Mouse (Mus musculus): Measurements from ENCODE around the gene Cryaa. TPM values are rescaled to one million over a fixed set of nuclear protein-coding genes. Genes with fewer than 3 reads are reported as not detected.

The Cryaa gene
- polyA plus RNA-seq, 1 experiment from 2014 or later = 0.14 TPM

- Histone ChIP-seq H3K27me3 (replicated peaks; ENCODE audit: control insufficient read depth, insufficient read depth, low read length) (no peaks in the 10 kb centered on the region), H3K27ac (ENCODE audit: low read depth, low read length) (no peak overlapping the region; the same call in 1 of the 2 replicates), H3K9me3 (replicated peaks; ENCODE audit: control insufficient read depth, low read length) (no peaks in the 10 kb centered on the region), H3K4me1 (ENCODE audit: control insufficient read depth, insufficient read depth, low read length) (peaks cover 11% of the 10 kb centered on the region), H3K36me3 (ENCODE audit: control insufficient read depth, insufficient read depth, low read length) (peaks cover 34% of the 10 kb centered on the region), H3K4me3 (ENCODE audit: low read depth, low read length) (peak overlapping the region; percentile 98), H3K9ac (ENCODE audit: low read length) (peak overlapping the region; percentile 94), H3K4me2 (ENCODE audit: low read length) (peak overlapping the region; percentile 90)
- 53% methylated on average over 12 of the region's 12 CpGs for WGBS
- DNase-seq (ENCODE audit: low spot score) (no peak), ATAC-seq (no peak)
Observed at GRCm38 (mm10) chr17:31657141-31657983, 20.2 kb upstream of the Cryaa start.

DNA sequence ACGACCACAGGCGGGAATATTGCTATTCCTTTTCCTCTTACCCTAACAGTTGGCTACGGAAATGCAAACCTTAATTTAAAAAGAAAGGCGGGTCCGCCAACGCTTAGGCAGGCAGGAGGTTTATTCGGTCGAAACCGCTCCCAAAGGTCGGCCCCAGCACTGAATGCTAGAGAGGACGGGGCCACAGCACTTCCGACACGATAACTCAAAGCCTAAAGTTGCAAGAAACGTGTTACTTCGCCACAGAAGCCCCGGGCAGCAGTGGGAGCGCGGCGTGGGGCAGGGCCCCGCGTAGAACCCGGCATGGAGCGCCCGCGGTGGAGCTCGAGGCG, 19.5 kb upstream of the Cryaa start:
- H3K4me3 ChIP-seq (ENCODE audit: low read depth, low read length) = peak overlapping the region; percentile 98
- no peak for DNase-seq (ENCODE audit: low spot score)
- WGBS = under 1% methylated on average over 27 of the region's 27 CpGs

GRCm38 (mm10) chr17:31658468-31659185, 19.0 kb upstream of the Cryaa start, which contains the start of gene U2af1:
TSS of gene U2af1 (minus strand) at chr17:31658892.
- under 1% methylated on average over 73 of the region's 77 CpGs for WGBS
- DNase-seq (ENCODE audit: low spot score) (peak; percentile 99), ATAC-seq (peak; percentile 99)
- Histone ChIP-seq H3K27ac (ENCODE audit: low read depth, low read length) (peak within 1 kb of the TSS; percentile 89), H3K27me3 (replicated peaks; ENCODE audit: control insufficient read depth, insufficient read depth, low read length) (no peaks in the 10 kb centered on the region), H3K4me2 (ENCODE audit: low read length) (peak within 1 kb of the TSS; percentile 90), H3K4me3 (ENCODE audit: low read depth, low read length) (peak within 1 kb of the TSS; percentile 98), H3K9me3 (replicated peaks; ENCODE audit: control insufficient read depth, low read length) (no peaks in the 10 kb centered on the region), H3K9ac (ENCODE audit: low read length) (peak within 1 kb of the TSS; percentile 94), H3K4me1 (ENCODE audit: control insufficient read depth, insufficient read depth, low read length) (peaks cover 11% of the 10 kb centered on the region), H3K36me3 (ENCODE audit: control insufficient read depth, insufficient read depth, low read length) (peaks cover 21% of the 10 kb centered on the region)

More for the DNA sequence above, 19.5 kb upstream of the Cryaa start:
- H3K9me3 ChIP-seq (replicated peaks; ENCODE audit: control insufficient read depth, low read length) = no peaks in the 10 kb centered on the region
- H3K27me3 ChIP-seq (replicated peaks; ENCODE audit: control insufficient read depth, insufficient read depth, low read length) = no peaks in the 10 kb centered on the region
- peaks cover 11% of the 10 kb centered on the region for H3K4me1 ChIP-seq (ENCODE audit: control insufficient read depth, insufficient read depth, low read length)
- H3K27ac ChIP-seq (ENCODE audit: low read depth, low read length) = peak overlapping the region; percentile 78; the same call in 1 of the 2 replicates
- H3K36me3 ChIP-seq (ENCODE audit: control insufficient read depth, insufficient read depth, low read length) = peaks cover 27% of the 10 kb centered on the region
- peak; percentile 1; the same call in 1 of the 2 replicates for ATAC-seq
- H3K9ac ChIP-seq (ENCODE audit: low read length) = peak overlapping the region; percentile 94
- peak overlapping the region; percentile 90 for H3K4me2 ChIP-seq (ENCODE audit: low read length)

- peaks cover 11% of the 10 kb centered on the region for H3K4me1 ChIP-seq (ENCODE audit: control insufficient read depth, insufficient read depth, low read length)
- DNase-seq (ENCODE audit: low spot score) (peak; percentile 53), ATAC-seq (no peak)
- peaks cover 5% of the 10 kb centered on the region for H3K36me3 ChIP-seq (ENCODE audit: control insufficient read depth, insufficient read depth, low read length)
- no peaks in the 10 kb centered on the region for H3K9me3 ChIP-seq (replicated peaks; ENCODE audit: control insufficient read depth, low read length)
- H3K27ac ChIP-seq (ENCODE audit: low read depth, low read length) = no peak overlapping the region; the same call in 1 of the 2 replicates
- no peaks in the 10 kb centered on the region for H3K27me3 ChIP-seq (replicated peaks; ENCODE audit: control insufficient read depth, insufficient read depth, low read length)
- H3K9ac ChIP-seq (ENCODE audit: low read length) = no peak overlapping the region
- 65% methylated on average over 8 of the region's 8 CpGs for WGBS
- no peak overlapping the region for H3K4me2 ChIP-seq (ENCODE audit: low read length)
- H3K4me3 ChIP-seq (ENCODE audit: low read depth, low read length) = no peak overlapping the region
Observed at GRCm38 (mm10) chr17:31660661-31661250, 16.9 kb upstream of the Cryaa start.

GRCm38 (mm10) chr17:31662855-31663254, 14.8 kb upstream of the Cryaa start:
- no peak for DNase-seq (ENCODE audit: low spot score)
- H3K4me1 ChIP-seq (ENCODE audit: control insufficient read depth, insufficient read depth, low read length) = peaks cover 3% of the 10 kb centered on the region; the same call in 1 of the 2 replicates
- H3K9me3 ChIP-seq (replicated peaks; ENCODE audit: control insufficient read depth, low read length) = no peaks in the 10 kb centered on the region
- no peak overlapping the region for H3K27ac ChIP-seq (ENCODE audit: low read depth, low read length)
- no peak overlapping the region for H3K4me3 ChIP-seq (ENCODE audit: low read depth, low read length)
- H3K9ac ChIP-seq (ENCODE audit: low read length) = no peak overlapping the region
- no peak overlapping the region for H3K4me2 ChIP-seq (ENCODE audit: low read length)
- ATAC-seq = no peak
- H3K27me3 ChIP-seq (replicated peaks; ENCODE audit: control insufficient read depth, insufficient read depth, low read length) = no peaks in the 10 kb centered on the region
- H3K36me3 ChIP-seq (ENCODE audit: control insufficient read depth, insufficient read depth, low read length) = no peaks in the 10 kb centered on the region

GRCm38 (mm10) chr17:31664760-31665159, 12.8 kb upstream of the Cryaa start:
- ATAC-seq = peak; percentile 77
- no peaks in the 10 kb centered on the region for H3K27me3 ChIP-seq (replicated peaks; ENCODE audit: control insufficient read depth, insufficient read depth, low read length)
- H3K4me2 ChIP-seq (ENCODE audit: low read length) = no peak overlapping the region
- 18% methylated on average over 4 of the region's 4 CpGs for WGBS
- H3K4me1 ChIP-seq (ENCODE audit: control insufficient read depth, insufficient read depth, low read length) = no peaks in the 10 kb centered on the region
- no peak overlapping the region for H3K9ac ChIP-seq (ENCODE audit: low read length)
- no peak overlapping the region for H3K27ac ChIP-seq (ENCODE audit: low read depth, low read length)
- H3K4me3 ChIP-seq (ENCODE audit: low read depth, low read length) = no peak overlapping the region
- DNase-seq (ENCODE audit: low spot score) = peak; percentile 83
- no peaks in the 10 kb centered on the region for H3K9me3 ChIP-seq (replicated peaks; ENCODE audit: control insufficient read depth, low read length)
- H3K36me3 ChIP-seq (ENCODE audit: control insufficient read depth, insufficient read depth, low read length) = no peaks in the 10 kb centered on the region

DNA sequence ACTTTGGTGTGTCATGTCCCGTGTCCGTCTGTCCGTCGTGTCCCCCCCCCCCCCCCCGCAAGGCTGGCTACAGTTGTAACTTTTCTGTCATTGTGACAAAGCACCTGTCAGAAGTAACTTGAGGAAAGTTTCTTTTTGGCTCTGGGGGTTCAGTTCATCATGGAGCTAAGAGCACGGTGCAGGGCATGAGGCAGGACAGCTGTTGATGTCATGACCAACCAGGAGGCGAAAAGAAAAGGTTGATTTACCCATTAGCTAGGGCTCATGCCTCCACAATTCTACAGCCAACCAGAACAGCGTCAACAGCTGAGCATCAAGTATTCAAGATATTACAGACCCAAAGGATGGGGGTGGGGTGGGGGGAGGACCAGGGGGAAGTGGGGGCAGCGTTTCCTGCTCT, 9.3 kb upstream of the Cryaa start:
- no peaks in the 10 kb centered on the region for H3K27me3 ChIP-seq (replicated peaks; ENCODE audit: control insufficient read depth, insufficient read depth, low read length)
- H3K27ac ChIP-seq (ENCODE audit: low read depth, low read length) = no peak overlapping the region
- H3K36me3 ChIP-seq (ENCODE audit: control insufficient read depth, insufficient read depth, low read length) = no peaks in the 10 kb centered on the region
- no peak for DNase-seq (ENCODE audit: low spot score)
- no peak for ATAC-seq
- no peaks in the 10 kb centered on the region for H3K9me3 ChIP-seq (replicated peaks; ENCODE audit: control insufficient read depth, low read length)
- H3K4me3 ChIP-seq (ENCODE audit: low read depth, low read length) = no peak overlapping the region
- WGBS = 75% methylated on average over 9 of the region's 9 CpGs
- no peak overlapping the region for H3K9ac ChIP-seq (ENCODE audit: low read length)
- no peak overlapping the region for H3K4me2 ChIP-seq (ENCODE audit: low read length)
- H3K4me1 ChIP-seq (ENCODE audit: control insufficient read depth, insufficient read depth, low read length) = no peaks in the 10 kb centered on the region

DNA sequence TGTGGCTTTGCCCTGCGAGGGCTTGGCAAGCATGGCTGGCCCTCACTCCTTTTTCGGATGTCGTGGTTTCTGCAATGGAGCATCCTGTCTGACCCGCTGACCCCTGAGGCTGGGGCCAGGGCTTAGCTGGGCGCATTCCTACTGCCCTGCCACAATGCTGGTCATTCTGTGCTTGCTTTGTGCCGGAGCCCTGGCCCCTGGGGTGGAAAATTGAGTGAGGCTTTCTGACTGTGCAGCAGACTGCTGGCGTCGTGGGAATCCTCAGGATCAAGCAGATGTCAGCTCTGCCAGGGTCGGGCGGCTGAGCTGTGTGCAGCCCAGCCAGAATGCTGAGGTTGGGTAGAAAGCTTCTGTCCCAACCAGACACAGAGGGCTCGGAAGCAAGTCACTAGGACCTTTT, 7.4 kb upstream of the Cryaa start:
- H3K27ac ChIP-seq (ENCODE audit: low read depth, low read length) = no peak overlapping the region
- no peaks in the 10 kb centered on the region for H3K9me3 ChIP-seq (replicated peaks; ENCODE audit: control insufficient read depth, low read length)
- no peaks in the 10 kb centered on the region for H3K36me3 ChIP-seq (ENCODE audit: control insufficient read depth, insufficient read depth, low read length)
- H3K27me3 ChIP-seq (replicated peaks; ENCODE audit: control insufficient read depth, insufficient read depth, low read length) = no peaks in the 10 kb centered on the region
- DNase-seq (ENCODE audit: low spot score) (no peak), ATAC-seq (no peak)
- WGBS = 15% methylated on average over 11 of the region's 11 CpGs
- H3K4me3 ChIP-seq (ENCODE audit: low read depth, low read length) = no peak overlapping the region
- no peaks in the 10 kb centered on the region for H3K4me1 ChIP-seq (ENCODE audit: control insufficient read depth, insufficient read depth, low read length)
- no peak overlapping the region for H3K9ac ChIP-seq (ENCODE audit: low read length)
- H3K4me2 ChIP-seq (ENCODE audit: low read length) = no peak overlapping the region

Measured in forebrain, embryonic 14.5 days (tissue).